Mouse (Mus musculus): ENCODE results near the gene Fbxo40. TPM values are rescaled to one million over a fixed set of nuclear protein-coding genes. Genes with fewer than 3 reads are reported as not detected.

Fbxo40 gene
- polyA plus RNA-seq, 1 experiment, result 2.0 TPM

GRCm38 (mm10) chr16:36914195-36914594, 76.1 kb downstream of the Fbxo40 start:
- Histone ChIP-seq H3K4me1 (ENCODE audit: control insufficient read depth, insufficient read depth, low read length) (no peaks in the 10 kb centered on the region), H3K4me3 (replicated peaks; ENCODE audit: extremely low read depth, low read depth, low read length) (no peak overlapping the region)
- 85% methylated on average over 5 of the region's 5 CpGs for WGBS
- TF ChIP-seq CTCF (IDR thresholded peaks at IDR 0.05; ENCODE audit: insufficient read depth, low read length), result no peak
- TF ChIP-seq POLR2A (IDR thresholded peaks at IDR 0.05; ENCODE audit: borderline replicate concordance, extremely low read depth, low read depth, low read length), result no peak
- no peak for DNase-seq

Other genes with a start within 250 kb of the Fbxo40 start
- 9.0 and 13.9 TPM in 2 replicates for gene Slc15a2, start 205.5 kb downstream of the Fbxo40 start, polyA plus RNA-seq (2012; rRNA removed)
- 1.2 and 2.4 TPM in 2 replicates for gene Iqcb1, start 162.1 kb downstream of the Fbxo40 start, polyA plus RNA-seq (2012; rRNA removed)
- gene Eaf2, start 115.5 kb downstream of the Fbxo40 start, polyA plus RNA-seq (2012; rRNA removed), result 0.15 and 0.79 TPM in 2 replicates
- gene Golgb1, start 115.3 kb downstream of the Fbxo40 start, polyA plus RNA-seq (2012; rRNA removed), result 46.3 and 48.6 TPM in 2 replicates
- 17.4 and 26.2 TPM in 2 replicates for gene Hcls1, start 55.5 kb downstream of the Fbxo40 start, polyA plus RNA-seq (2012; rRNA removed)
- 0.11 and 0.13 TPM in 2 replicates for gene Polq, start 21.3 kb upstream of the Fbxo40 start, polyA plus RNA-seq (2012; rRNA removed)